Mouse (Mus musculus) right cerebral cortex, postnatal 36 days (tissue): ENCODE data around the gene Mycn.

Source experiments
- DNase-seq, 2 experiments: peaks; one replicate each; pipeline ENCODE4 v3.0.0; 2022; ENCODE audit warnings: low spot score in 2 of 2, mixed read lengths in 1 of 2

Mycn gene

DNA sequence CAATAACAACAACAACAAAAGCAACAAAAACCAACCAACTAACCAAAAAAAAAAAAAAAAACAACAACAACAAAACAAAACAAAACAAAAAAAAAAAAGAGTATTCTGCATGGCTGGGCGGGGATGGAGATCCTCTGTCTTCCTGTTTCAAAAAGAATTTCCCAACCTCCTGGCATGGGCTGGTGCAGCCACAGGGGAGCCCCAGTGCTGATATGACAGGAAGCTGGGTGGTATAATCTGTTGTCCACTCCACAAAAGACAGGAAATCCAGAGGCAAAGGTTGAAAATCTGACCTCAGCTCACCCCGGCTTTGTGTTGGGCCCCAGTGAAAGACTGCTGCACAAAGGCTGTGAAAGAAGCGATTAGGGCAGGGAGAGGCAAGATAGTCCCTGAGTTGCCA is 17.3 kb downstream of the Mycn start:
- DNase-seq = no peak

DNA sequence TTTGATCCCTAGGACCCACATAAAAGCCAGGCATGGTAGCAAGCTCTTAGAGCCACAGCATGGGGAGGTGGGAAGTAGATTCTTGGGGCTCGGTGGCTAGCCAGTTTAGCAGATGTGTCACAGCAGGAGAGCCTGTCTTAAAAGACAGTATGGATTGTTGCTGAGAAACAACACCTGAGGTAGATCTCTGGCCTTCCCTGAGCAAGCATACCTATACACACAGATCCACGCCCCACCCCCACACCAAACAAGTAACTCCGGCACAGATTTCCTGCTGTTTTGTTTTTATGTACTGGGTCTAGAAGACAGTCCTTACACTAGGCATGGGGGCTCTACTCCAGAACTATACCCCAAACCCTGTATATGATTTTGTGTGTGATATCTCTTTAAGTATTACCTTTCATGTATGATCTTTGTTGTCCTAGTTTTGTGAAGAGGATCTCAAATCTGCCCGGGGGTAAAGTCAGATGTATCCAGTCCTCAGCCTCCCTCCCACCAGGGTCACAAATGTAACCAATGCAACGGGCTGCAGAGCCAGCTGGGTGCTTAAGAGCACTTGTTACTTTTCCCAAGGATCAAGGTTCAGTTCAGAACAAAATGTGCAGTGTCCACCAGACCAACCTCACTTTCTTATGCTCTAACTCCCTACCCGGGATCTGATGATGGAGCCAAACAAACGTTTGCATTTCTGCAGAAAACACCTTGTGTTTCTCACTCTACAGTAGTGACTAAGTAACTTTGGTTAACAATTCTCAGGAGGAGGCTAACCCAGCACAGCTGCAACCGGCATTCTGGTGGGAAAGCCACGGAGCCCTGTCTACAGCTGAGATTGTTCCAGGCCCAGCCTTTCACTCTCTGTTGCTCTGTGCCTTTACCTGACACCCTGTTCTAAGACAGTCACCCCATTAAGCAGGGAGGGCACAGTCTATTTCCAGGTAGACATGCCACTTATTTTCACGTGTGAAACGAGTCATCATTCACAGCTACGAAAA is 21.3 kb downstream of the Mycn start:
- no peak for DNase-seq

DNA sequence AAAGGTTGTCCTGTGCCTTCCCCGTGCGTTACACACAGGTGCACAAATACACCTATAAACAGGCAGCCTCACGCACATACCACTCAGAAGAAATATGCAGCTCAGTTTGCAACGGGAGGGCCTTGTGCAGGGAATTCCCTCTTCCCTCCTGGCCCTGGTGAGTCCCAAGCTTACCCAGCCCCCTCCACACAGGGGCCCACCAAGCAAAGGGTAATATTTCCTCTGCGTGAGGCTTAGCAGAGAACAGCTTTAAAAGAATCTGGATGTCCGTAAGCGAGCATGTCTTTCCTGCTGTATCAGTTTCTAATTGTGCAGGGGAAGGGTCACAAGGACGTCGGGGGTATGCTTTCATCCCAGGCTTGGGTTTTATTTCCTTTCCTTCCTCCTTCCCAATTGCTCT is 25.4 kb downstream of the Mycn start:
- DNase-seq = no peak

DNA sequence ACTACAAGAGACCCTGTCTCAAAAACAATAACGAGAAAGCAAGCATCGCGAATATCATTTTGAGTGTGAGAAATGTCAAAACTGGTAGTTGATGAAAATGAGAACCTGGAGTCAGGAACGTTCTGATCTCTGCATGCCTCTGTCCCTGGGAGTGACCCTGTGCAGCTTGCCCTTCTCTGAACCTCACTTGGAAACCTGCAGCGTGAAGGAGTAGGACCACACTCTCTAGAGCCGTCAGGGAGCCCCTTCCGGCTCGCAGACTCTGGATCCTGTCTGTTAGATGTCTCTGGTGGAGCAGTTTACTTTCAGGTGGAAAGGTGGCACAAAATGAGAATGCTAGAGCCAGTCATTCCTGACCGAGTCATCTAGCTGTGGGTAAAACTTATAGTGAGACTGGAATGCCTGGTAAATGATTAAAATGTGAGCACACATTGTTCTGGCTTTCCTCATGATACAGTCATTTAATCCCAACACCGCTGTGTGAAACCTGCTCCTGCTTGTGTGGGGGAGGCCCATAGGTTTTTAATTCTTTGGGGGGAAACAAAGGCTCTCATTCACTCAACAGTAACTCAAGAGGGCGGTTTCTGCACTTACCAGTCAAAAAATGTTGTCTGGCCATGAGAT is 31.2 kb downstream of the Mycn start:
- no peak for DNase-seq

DNA sequence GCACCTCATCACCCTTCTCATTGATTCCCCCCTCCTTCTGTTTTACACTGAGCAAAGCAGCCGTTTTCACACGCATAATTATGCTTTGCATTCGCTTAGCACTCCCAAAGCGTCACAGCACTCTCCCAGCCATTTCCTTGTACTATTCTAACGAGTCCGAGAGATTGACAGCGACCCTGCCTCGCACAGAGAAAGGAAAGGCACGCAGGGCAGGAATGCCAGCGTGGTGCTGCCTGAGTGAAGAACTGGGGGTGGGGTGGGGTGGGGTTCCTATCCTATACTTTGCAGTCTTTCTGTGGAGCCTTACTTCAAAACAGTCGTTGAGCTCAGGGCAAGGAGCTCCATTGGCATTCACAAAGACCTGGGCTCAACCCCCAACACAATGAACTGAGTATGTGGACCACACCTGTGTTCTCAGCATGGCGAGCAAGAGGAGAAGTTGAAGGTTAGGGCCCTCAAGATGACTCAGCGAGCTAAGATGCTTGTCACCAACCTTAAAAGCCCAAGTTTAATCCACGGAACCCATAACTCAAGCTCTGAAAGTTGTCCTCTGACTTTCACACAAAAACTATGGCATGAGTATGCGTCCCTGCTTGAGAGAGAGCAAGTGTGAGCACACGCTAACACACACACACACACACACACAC is 32.0 kb downstream of the Mycn start:
- DNase-seq = no peak

DNA sequence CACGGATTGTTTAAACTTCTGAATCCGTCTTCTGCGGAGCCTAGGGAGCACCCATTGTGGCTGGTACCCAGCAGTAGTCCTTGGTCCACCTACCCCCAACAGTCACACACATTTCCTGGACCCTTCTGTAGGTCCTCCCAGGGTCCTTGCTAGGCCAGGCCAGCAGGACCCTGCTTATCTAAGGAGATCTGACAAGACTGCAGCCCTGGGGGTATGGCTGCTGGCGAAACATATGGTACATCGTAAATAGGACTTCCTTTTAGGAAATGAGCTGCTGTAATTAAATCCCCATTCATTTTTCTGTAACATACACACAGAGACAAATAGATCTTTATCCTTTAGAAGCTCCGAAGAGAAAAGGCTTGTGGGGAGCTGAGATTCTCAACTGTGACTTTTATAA is 34.9 kb downstream of the Mycn start:
- no peak for DNase-seq

DNA sequence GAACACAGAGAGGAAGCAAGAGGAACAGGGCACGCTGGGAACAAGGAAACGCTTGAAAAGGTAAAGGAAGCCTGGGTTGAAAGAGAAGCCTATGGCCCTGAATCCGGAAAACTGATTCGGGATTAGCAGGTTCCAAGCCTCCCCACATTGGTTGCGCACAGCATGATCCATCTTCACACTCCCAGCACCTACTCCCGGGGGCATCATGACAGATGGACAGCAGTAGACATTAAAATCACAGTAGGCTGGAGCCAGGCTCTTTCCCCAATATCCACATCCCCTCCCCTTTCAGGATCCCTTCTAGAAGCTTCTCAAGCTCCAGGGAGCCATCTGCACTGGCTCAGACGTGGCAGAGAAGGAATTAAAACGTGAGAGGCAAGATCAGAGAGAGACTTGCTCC is 35.4 kb downstream of the Mycn start:
- no peak for DNase-seq

DNA sequence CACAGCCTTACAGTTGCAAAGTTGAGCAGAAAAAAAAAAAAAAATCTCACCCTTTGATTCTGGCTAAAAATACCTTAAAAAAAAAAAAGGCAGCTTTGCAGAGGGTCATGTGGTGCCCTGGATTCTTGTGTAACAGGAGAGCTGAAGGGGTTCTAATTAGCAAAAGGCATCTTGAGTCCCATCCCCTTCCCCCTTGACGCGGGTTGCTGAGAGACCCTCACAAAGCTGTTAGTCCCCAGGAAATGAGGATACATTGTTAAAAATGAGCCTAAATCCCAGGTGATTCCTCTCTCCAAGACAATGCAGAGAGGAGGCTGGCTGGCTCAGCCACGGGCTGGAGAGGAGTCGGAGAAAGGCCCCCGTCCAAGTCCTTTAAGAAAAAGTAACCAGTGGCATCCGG is 36.6 kb downstream of the Mycn start:
- DNase-seq = no peak

DNA sequence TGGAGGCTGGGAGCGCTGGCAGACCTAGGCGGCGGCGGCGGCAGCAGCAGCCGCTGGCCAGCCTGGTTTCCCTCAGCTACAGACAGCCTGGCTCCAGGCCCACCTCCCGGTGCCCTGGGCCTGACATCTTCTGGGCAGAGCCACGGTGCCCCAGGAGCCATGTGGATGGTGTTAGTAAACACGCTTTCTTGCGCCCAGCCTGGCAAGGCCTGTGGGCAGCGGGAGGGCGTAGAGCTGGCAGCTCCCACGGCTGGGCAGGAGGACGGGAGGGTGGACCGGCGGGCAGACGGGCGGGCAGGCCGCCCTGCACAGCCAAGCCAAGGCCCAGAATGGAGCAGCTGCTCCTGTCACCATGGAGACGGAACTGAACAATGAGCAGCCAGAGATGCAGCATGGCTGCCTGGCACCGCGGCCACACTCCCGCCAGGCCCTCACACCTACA is 37.2 kb downstream of the Mycn start:
- DNase-seq = peak; percentile 83 to 84

DNA sequence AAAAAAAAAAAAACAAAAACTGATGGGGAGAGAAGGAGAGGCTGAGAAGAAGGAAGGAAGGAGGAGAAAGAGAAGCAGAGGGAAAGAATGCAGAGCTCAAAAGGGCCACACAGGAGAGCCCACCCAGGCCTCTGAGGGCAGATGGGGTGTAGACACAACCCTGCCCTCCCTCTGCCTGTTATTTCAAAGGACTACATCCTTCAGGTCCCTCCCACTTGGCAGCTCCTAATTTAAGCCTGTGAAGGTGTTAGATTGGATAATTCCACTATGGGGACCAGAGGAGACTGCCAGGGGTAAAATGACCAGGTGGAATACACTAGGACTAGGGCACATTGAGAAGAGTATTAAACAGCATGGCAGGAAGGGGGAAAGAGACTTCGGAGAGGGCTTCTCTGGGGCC is 37.6 kb downstream of the Mycn start:
- no peak for DNase-seq

DNA sequence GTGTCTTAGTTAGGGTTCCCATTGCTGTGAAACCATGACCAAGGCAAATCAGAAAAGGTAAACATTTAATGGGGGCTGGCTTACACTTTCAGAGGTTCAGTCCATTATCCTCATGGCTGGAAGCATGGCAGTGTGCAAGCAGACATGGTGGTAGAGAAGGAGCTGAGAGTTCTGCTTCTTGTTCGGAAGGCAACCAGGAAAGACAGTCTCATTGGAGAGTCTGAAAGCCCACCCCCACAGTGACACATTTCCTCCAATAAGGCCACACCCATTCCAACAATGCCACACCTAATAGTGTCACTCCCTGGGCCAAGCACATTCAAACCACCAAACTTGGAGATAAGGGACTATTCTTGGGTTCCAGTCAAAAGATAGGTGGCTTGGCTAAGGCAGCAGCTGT is 39.3 kb downstream of the Mycn start:
- no peak for DNase-seq

DNA sequence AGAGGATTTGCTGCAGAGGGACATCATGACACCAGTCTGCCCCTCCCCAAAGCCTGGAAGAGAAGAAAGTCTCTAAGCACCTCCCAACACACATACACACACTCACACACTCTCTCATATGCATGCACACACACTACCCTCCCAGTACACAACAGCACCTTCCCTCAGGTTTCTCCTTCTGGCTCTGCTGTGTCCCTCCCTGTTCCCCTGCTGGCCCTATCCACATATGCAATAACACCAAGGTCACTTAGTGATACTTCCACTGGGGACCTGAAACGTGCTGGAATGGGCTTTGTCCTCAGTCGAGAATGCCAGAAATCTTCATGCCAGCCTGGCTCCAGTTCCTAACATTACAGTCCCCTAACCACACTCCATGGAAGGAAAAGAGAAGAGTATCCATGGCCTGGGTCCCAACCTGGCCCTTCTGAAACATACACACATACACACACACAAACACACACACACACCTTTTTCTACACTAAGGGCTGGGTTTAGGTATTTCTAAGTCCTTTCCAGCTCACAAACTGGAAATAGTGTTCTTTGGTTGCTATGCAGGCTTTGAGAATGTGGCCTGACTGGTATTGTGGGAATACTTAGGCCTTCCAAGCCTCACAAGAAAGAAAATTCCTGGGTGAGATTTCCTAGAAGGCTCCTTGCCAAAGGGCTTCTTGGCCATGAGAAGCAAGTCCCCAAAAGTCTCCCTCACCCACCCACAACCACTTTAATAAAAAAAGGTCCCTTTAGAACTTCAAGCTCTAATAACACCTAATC is 43.2 kb downstream of the Mycn start:
- no peak for DNase-seq

DNA sequence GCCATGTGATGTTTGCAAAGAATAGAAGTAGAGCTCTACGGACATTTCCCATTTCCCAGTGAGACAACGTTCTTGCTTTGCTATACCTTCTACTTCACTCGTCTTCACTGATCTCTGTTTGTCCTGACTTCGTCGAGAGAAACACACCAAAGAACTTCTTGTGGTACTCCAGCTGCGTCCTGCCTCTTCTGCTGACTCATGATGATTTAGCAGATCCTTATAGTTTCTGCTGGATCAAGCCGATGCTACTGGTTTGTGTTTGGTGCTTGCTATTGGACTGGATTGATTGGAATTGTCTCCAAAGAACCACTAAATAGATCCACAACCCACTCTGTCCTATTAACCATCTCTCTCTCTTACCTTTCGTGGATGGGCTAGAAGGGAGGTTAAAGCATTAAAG is 47.7 kb downstream of the Mycn start:
- no peak for DNase-seq

DNA sequence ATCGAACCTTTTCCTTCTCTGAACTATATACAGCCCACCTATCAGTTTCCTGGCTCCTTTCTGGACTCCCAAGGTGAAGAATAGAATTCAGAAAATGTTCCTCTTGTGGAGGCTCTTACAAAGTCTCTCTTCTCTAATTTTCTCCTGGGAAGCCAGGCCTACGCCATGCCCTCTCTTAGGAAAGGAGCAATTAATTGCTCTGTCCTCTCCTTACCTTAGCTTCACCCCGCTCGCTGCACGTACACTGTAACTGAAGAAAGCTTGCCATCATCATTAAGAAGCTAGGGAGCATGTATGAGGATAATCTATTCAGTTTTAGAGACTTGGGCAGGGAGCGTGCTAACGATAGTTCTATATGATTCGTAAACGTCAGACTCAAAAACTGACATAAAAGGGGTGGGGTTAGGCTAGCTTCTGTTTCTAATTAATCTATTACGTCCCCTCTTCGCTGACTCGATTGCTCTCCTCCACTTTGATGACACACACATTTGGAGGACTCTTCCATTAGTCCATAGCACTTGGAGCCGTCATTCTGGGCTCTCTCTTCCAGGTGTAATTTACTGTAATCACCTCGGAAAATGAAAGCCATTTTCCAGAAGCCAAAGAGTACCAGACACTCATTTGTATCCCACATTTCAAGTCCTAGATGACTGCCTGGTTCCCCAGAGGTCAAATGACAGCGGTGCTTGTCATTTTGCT is 55.4 kb downstream of the Mycn start:
- no peak for DNase-seq
